Mouse (Mus musculus): ENCODE measurements around the gene Acly.
A peak's percentile ranks its signal among the peaks of the same experiment; 100 is the strongest.

Acly gene

DNA sequence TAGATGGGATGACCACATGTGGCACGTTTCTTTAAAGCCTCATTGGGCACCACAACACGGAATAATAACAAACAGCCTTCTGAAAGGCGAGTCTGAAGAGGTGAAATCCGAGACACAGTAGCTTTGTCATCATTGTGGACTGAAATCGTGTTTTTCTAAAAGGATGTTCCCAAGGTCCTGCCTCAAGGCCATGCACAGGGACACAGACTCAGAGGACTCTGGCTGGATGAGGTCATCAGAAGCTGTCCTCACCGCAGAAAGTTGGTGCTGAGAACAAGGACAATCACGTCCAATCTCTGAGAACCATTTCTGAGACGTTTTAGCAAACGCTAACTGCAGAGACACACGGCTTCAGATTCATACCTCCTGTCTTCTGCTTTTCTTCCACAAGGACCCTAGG lies 14.1 kb downstream of the Acly start:
- DNase-seq (ENCODE audit: low read depth in 2 of 2, low spot score in 2 of 2), result no peak

GRCm38 (mm10) chr11:100512384-100512783 lies 15.4 kb downstream of the Acly start:
- DNase-seq (ENCODE audit: low read depth in 2 of 2, low spot score in 2 of 2), result no peak

GRCm38 (mm10) chr11:100510556-100510955 lies 17.2 kb downstream of the Acly start:
- DNase-seq (ENCODE audit: low read depth in 2 of 2, low spot score in 2 of 2), result no peak

DNA sequence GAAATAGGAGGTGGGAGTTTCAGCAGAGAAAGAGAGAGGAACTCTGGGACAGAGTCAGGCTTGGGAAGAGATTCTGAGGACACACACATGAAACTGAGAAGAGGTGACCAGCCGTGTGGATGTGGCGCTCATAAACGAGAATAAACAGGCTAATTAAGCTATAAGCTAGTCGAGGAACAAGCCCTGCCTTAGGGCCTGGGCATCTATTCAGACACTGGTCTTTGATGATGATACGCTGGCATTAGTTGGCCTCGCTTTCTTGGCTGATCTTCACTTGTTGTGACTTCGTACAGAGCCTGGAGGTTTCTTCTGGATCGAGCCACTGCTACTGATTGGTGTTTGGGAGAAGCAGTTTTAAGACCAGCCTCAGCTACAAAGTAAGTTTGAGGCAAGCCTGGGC lies 21.8 kb downstream of the Acly start:
- no peak for DNase-seq (ENCODE audit: low read depth in 2 of 2, low spot score in 2 of 2)

DNA sequence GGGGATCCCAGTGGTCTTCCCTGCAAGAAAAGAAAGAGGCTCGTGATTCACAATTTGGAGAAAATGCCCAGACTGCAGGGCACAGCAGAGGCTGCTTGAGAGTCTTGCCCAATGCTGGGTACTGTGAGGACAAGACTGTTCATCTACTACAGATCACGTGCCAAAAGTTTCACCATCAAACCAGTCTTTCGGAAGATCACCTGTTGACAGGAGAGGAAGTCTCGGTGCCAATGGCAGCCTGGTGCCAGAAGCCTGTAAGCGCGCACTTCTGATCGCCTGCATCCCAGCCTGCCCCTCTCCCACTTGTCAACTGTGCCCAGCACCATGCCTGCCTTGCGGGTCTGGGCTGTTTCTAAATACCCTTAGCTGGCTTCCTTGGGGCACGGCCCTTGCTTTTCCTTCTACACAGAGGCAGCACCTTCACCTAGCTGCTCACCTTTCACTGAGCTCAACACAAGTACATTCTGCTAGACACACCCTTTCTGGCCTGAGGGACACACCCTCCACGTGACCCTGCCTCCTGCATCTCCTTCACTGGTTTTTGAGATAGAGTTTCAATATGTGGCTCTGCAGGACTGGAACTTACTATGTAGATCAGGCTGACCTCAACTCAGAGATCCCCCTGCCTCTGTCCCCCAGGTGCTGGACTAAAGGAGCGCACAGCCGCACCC lies 22.7 kb downstream of the Acly start:
- no peak for DNase-seq (ENCODE audit: low read depth in 2 of 2, low spot score in 2 of 2)

DNA sequence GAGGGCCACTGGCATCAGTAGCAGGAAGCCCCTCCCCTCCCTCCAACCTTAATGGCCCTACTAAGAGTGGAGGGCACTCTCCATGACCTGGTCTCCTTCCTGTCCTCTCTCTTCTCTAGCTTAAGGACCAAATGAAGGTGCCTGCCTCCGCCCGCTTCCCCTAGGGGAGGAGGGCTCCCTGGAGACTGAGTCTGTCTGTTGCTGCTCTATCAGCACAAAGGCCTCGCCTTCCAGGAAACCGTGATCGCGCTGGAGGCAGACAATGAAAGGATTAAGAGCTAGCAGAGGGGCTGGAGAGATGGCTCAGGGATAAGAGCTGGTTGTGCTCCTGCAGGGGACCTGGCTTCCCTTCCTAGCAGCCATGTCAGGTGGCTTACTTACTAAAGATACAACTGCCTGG lies 26.5 kb downstream of the Acly start:
- DNase-seq (ENCODE audit: low read depth in 2 of 2, low spot score in 2 of 2), result no peak

GRCm38 (mm10) chr11:100500651-100501050 lies 27.1 kb downstream of the Acly start:
- DNase-seq (ENCODE audit: low read depth in 2 of 2, low spot score in 2 of 2), result no peak

GRCm38 (mm10) chr11:100500241-100500640 lies 27.6 kb downstream of the Acly start:
- DNase-seq (ENCODE audit: low read depth in 2 of 2, low spot score in 2 of 2), result no peak

DNA sequence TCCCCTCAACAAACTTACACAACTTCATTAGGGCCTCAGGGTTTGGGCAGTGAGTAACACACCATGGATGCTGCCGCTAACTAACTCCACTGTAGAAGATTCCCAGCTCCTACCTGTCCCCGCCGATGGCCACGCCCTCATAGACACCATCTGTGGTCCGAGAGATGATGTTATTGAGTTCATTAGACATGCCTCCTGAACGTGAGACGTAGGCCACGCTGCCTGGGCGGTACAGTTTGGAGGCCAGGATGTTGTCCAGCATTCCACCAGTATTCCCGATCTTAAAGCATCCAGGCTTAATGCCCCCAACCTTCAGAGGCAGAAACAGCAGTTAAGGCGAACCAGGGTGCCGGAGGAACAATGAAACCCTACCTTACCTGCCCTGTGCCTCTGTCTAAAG lies 34.0 kb downstream of the Acly start:
- no peak for DNase-seq (ENCODE audit: low read depth in 2 of 2, low spot score in 2 of 2)

DNA sequence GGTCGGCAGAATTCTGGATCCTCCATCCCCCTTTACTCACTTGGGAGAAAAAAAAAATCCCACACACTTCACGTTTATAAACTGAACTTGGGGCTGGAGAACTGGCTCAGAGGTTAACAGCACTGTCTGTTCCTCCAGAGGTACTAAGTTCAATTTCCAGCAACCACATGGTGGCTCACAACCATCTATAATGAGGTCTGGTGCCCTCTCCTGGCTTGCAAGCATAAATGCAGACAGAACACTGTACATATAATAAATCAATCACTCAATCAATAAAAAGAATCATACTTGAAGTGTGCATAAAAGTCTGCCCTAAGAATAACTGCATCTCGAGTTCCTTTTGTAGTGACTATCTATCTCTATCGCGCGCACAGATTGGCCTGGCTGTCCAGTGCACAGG lies 36.8 kb downstream of the Acly start:
- no peak for DNase-seq (ENCODE audit: low read depth in 2 of 2, low spot score in 2 of 2)

- DNase-seq (ENCODE audit: low read depth in 2 of 2, low spot score in 2 of 2), result no peak
Measured at GRCm38 (mm10) chr11:100485801-100486538, 41.8 kb downstream of the Acly start.

DNA sequence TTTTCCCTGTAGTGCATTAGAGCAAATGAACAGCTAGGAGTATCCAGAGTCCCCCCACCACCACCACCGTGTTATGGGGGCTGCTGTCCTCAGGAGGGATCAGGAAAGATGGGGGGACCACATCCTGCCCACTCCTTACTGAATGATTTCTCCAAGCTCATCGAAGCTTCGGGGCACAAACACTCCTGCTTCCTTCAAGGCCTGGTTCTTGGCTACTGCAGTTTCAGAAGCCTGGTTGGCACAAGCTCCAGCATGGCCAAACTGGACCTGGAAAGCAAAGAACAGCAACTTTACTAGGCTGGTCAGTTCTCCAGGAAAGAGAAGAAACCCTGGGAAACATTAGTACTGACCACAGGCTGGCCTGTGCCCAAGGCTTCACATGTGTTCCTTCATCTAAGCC lies 43.3 kb downstream of the Acly start:
- no peak for DNase-seq (ENCODE audit: low read depth in 2 of 2, low spot score in 2 of 2)

DNA sequence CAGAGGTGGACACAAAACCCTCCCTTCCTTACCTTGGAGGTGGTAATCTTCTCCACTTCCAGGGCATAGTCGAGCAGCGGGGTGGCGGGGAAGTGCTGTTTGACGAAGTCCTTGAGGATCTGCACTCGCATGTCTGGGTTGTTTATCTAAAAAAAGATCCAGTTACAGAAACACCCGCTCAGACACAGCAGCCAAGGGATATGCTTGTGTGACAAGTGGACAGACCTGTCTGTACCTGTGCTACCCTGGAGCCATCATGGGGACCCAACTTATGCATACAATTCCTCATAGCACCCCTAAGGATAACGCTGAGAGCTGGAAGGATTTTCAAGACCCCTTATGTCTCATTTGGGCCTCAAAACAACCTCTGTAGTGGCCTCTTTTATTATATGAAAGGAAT lies 48.6 kb downstream of the Acly start:
- DNase-seq (ENCODE audit: low read depth in 2 of 2, low spot score in 2 of 2), result no peak

DNA sequence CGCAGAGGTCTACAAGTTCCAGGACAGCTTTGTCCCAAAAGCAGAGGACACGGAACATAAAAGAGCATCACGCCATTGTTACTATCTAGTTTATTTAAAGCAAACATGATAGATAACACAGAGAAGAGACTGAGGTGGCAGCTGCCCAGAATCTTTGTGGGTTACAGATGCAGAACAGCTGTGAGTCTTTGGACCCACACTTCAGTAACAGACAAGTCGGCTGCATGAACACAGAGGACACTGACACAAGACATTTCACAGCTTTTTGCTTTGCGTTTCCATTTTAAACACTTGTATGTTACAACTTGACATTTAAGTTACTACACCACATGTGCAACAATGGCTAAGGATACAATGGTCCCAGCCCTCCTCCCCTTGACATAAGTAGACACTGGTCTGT lies 51.5 kb downstream of the Acly start:
- DNase-seq (ENCODE audit: low read depth in 2 of 2, low spot score in 2 of 2), result no peak

DNA sequence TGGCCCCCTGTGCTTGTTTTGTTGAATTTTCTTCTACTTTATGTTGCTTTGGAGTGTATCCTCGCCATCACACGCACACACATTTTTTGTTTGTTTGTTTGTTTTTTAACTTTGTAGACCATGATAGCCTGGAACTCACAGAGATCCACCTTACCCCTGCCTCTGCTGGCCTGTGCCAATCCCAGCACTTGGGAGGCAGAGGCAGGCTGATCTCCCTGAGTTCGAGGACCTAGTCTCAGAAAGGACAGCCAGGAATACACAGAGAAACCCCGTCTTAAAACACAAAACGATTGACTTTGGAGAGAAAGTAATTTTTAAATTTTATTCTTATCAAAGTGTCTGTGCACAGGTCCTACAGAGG lies 54.9 kb downstream of the Acly start:
- no peak for DNase-seq (ENCODE audit: low read depth in 2 of 2, low spot score in 2 of 2)

- peak; percentile 92 to 93 for DNase-seq (ENCODE audit: low read depth in 2 of 2, low spot score in 2 of 2)
Measured at GRCm38 (mm10) chr11:100472197-100472934, 55.4 kb downstream of the Acly start, which contains the start of gene Klhl11. TSS of gene Klhl11 (minus strand) at chr11:100472741.

GRCm38 (mm10) chr11:100471352-100472196 lies 56.2 kb downstream of the Acly start:
- peak in 1 of 2 experiments; percentile 4 for DNase-seq (ENCODE audit: low read depth in 2 of 2, low spot score in 2 of 2)

DNA sequence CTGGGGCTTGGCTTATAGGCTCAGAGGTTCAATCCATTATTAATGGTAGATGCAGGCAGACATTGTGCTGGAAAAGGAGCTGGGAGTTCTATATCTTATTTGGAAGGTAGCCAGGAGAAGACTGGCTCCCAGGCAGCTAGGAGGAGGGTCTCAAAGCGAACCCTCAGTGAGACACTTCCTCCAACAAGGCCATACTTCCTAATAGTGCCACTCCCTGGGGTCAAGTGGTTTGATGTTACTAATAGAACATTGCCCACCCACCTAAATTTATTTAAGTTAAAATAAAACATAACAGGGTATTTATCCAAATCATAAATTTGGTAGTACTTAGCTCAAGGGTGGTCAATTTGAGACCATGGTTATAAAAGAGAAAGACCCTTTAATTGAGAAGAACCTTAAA lies 62.0 kb downstream of the Acly start:
- no peak for DNase-seq (ENCODE audit: low read depth in 2 of 2, low spot score in 2 of 2)

- no peak for DNase-seq (ENCODE audit: low read depth in 2 of 2, low spot score in 2 of 2)
Measured at GRCm38 (mm10) chr11:100465229-100465792, 62.5 kb downstream of the Acly start.

GRCm38 (mm10) chr11:100462699-100463098 lies 65.1 kb downstream of the Acly start:
- DNase-seq (ENCODE audit: low read depth in 2 of 2, low spot score in 2 of 2), result no peak

DNA sequence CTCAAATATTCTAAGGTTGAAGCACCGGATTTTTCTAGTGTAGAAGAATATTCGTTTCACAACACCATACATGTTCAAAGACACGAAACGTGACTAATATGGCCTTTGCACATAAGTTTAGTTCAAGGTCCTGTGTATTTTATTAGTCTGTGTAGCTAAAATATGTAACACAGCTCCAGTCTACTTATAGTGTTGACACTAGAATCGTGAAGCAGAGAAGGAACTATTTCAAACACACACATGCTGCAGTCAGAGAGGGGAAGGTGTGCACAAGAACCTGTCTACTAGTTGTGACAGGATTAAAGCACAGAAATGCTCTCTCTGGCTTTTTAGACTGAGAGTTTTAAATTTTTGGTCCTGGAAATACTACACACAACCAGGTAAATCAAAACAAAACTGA lies 70.1 kb downstream of the Acly start:
- no peak for DNase-seq (ENCODE audit: low read depth in 2 of 2, low spot score in 2 of 2)

All from CD8-positive naive resting alpha-beta T cell, adult 2 months (primary cell).